Mouse (Mus musculus): Measurements from ENCODE around the gene Ldlrad1. TPM values are rescaled to one million over a fixed set of nuclear protein-coding genes. Genes with fewer than 3 reads are reported as not detected.

Ldlrad1 gene
- total and polyA plus RNA-seq, 3 experiments = 0.15 TPM; not detected in 2

DNA sequence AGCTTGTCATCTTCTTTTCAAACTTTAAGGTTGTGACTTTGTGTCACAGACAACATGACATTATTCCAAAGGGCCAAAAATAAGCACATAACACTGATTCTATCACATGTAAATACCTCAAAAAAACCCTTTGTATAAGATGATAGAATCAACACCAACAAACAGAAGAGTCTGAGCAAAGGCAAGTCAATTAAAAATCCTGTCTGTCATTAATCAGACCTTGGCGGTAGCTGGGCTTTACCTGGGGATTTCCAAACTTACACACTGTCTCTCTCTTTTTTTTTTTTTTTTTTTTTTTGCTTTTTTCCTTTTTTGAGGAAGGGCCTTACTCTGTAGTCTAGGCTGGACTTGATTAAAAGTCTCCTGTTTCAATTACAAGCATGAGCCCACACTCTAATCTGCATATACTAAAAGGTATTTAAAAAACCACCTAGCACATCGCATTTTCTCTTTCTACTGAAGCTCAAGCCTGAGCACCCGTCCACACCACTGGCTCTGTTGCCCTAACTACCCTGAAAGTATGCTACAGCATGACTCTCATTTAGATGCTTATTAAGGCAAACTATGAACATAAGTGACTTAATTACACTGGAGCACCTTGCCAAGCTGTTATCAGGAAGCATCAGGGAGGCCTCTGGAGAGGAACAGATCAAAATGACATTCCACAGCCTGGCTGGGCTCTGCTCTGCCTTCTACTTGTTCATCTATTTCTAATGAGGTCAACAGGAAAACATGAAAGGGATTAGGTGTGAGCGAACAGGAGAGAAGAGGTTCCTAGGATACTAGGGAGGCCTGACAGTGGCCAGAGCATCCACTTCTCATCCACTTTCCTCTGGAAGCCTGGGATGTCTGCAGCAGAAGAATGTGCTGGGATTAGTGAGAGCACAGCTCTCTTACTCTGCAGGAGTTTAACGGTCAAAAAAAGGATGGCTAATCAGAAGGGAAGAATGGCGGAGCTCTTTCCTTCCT, 34.7 kb downstream of the Ldlrad1 start:
- Histone ChIP-seq H3K4me1 (ENCODE audit: control insufficient read depth in 1 of 2, insufficient read depth in 2 of 2, low read length in 2 of 2) (peaks cover 0 to 10% of the 10 kb centered on the region in 2 experiments), H3K79me2 (ENCODE audit: control insufficient read depth, insufficient read depth, low read length, poor library complexity) (no peaks in the 10 kb centered on the region), H3K9ac (ENCODE audit: control insufficient read depth, low read depth, low read length, poor library complexity, severe bottlenecking) (no peak overlapping the region), H3K27me3 (ENCODE audit: control insufficient read depth in 1 of 2, insufficient read depth in 2 of 2, low read length in 2 of 2) (no peaks in the 10 kb centered on the region), H3K4me3 (ENCODE audit: control insufficient read depth in 1 of 2, insufficient read depth in 1 of 2, low read depth in 2 of 2, low read length in 2 of 2) (no peak overlapping the region), H3K36me3 (ENCODE audit: control insufficient read depth in 1 of 2, insufficient read depth in 2 of 2, low read length in 2 of 2) (peaks cover 4 to 16% of the 10 kb centered on the region in 2 experiments), H3K27ac (ENCODE audit: control insufficient read depth, low read depth, low read length) (no peak overlapping the region), H3K9me3 (replicated peaks; ENCODE audit: insufficient read depth, low read length) (no peaks in the 10 kb centered on the region)
- DNase-seq (ENCODE audit: low read depth, low spot score) = no peak
- TF ChIP-seq TCF12 (IDR thresholded peaks at IDR 0.05; ENCODE audit: low read depth, low read length) = no peak
- TF ChIP-seq EP300 (IDR thresholded peaks at IDR 0.05; ENCODE audit: low read depth in 1 of 2, low read length in 2 of 2) = no peak
- no peak for TF ChIP-seq GABPA (IDR thresholded peaks at IDR 0.05; ENCODE audit: low read depth, low read length)
- no peak for TF ChIP-seq NELFE (IDR thresholded peaks at IDR 0.05; ENCODE audit: low read depth, low read length)
- TF ChIP-seq MYC (IDR thresholded peaks at IDR 0.05; ENCODE audit: low read depth, low read length) = no peak
- no peak for TF ChIP-seq HCFC1 (IDR thresholded peaks at IDR 0.05; ENCODE audit: low read depth, low read length)
- no peak for TF ChIP-seq MXI1 (IDR thresholded peaks at IDR 0.05; ENCODE audit: low read depth, low read length)
- TF ChIP-seq TAL1 (IDR thresholded peaks at IDR 0.05; ENCODE audit: low read length) = no peak
- TF ChIP-seq SMC3 (IDR thresholded peaks at IDR 0.05; ENCODE audit: low read depth, low read length) = no peak
- TF ChIP-seq ELF1 (IDR thresholded peaks at IDR 0.05; ENCODE audit: low read depth, low read length) = no peak
- TF ChIP-seq POLR2AphosphoS5 (IDR thresholded peaks at IDR 0.05; ENCODE audit: borderline replicate concordance, low read depth, low read length) = no peak
- no peak for TF ChIP-seq JUND (IDR thresholded peaks at IDR 0.05; ENCODE audit: low read depth, low read length)
- no peak for TF ChIP-seq KAT2A (conservative IDR thresholded peaks at IDR 0.05; ENCODE audit: low read depth, low read length)
- no peak for TF ChIP-seq GATA1 (IDR thresholded peaks at IDR 0.05; ENCODE audit: low read depth, low read length)
- TF ChIP-seq ZNF384 (IDR thresholded peaks at IDR 0.05; ENCODE audit: low read depth, low read length) = no peak

DNA sequence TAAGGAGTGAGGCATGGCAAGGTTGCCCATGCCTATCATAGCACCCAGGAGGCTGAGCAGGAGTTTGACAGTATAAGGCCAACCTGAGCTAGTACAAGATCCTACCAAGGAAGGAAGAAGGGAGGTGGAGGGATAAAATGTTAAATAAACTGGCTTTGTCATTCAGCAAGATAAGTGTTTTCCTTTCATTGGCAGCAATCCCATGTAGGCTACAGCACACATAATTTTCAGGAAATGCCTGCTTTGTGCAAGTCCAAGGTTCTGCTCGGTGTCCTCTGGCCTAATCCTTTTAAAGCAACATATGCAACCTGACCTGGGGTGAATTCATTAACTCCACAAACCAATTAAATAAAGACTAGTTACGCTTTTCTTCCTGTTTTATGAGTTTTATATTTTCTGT, 36.4 kb downstream of the Ldlrad1 start:
- Histone ChIP-seq H3K36me3 (ENCODE audit: control insufficient read depth in 1 of 2, insufficient read depth in 2 of 2, low read length in 2 of 2) (peaks cover 4 to 12% of the 10 kb centered on the region in 2 experiments), H3K4me1 (ENCODE audit: control insufficient read depth in 1 of 2, insufficient read depth in 2 of 2, low read length in 2 of 2) (peaks cover 0 to 10% of the 10 kb centered on the region in 2 experiments), H3K27me3 (ENCODE audit: control insufficient read depth in 1 of 2, insufficient read depth in 2 of 2, low read length in 2 of 2) (no peaks in the 10 kb centered on the region), H3K79me2 (ENCODE audit: control insufficient read depth, insufficient read depth, low read length, poor library complexity) (peaks cover 2% of the 10 kb centered on the region; the same call in 1 of the 2 replicates), H3K9me3 (replicated peaks; ENCODE audit: insufficient read depth, low read length) (no peaks in the 10 kb centered on the region), H3K9ac (ENCODE audit: control insufficient read depth, low read depth, low read length, poor library complexity, severe bottlenecking) (no peak overlapping the region), H3K27ac (ENCODE audit: control insufficient read depth, low read depth, low read length) (no peak overlapping the region), H3K4me3 (ENCODE audit: control insufficient read depth in 1 of 2, insufficient read depth in 1 of 2, low read depth in 2 of 2, low read length in 2 of 2) (no peak overlapping the region)
- TF ChIP-seq ZC3H11A (IDR thresholded peaks at IDR 0.05; ENCODE audit: low read depth, low read length) (no peak), GABPA (IDR thresholded peaks at IDR 0.05; ENCODE audit: low read depth, low read length) (no peak), CTCF (IDR thresholded peaks at IDR 0.05 in 2 of 3, conservative IDR thresholded peaks at IDR 0.05 in 1 of 3; ENCODE audit: control insufficient read depth in 1 of 3, insufficient read depth in 1 of 3, low read depth in 2 of 3, low read length in 3 of 3, poor library complexity in 1 of 3, severe bottlenecking in 1 of 3) (no peak), UBTF (IDR thresholded peaks at IDR 0.05; ENCODE audit: borderline replicate concordance, insufficient read depth, low read depth, low read length) (no peak)
- DNase-seq (ENCODE audit: low read depth, low spot score) = peak; percentile 21
